Mouse (Mus musculus) neural tube, embryonic 15.5 days (tissue): ENCODE results near the gene Rnase10. TPM values are rescaled to one million over a fixed set of nuclear protein-coding genes. Genes with fewer than 3 reads are reported as not detected.

Source experiments
- ATAC-seq: fragments of 200-750 bp; cut with Nextera tagmentation; 2 replicates; pipeline ENCODE4 v1.8.0; 2017; ENCODE audit warnings: mild to moderate bottlenecking, moderate TSS enrichment, moderate library complexity; ENCODE audit not compliant: low FRiP score
- H3K27ac ChIP-seq: fragments of 300-500 bp; sonication (generic); replicated peaks from 2 replicates; pipeline ENCODE4 v1.5.1; 2015; ENCODE audit warnings: mild to moderate bottlenecking, inconsistent platforms
- H3K27me3 ChIP-seq: fragments of 300-500 bp; sonication (generic); replicated peaks from 2 replicates; pipeline ENCODE4 v1.6.1; 2015; ENCODE audit warnings: inconsistent platforms
- H3K36me3 ChIP-seq: fragments of 300-500 bp; sonication (generic); 2 replicates; pipeline ENCODE4 v1.6.1; 2015; ENCODE audit warnings: inconsistent platforms
- H3K4me1 ChIP-seq: fragments of 300-500 bp; sonication (generic); 2 replicates; pipeline ENCODE4 v1.6.1; 2015; ENCODE audit warnings: inconsistent platforms
- H3K4me2 ChIP-seq: fragments of 300-500 bp; sonication (generic); 2 replicates; pipeline ENCODE4 v1.6.1; 2015; ENCODE audit warnings: inconsistent platforms, mild to moderate bottlenecking, moderate library complexity
- H3K4me3 ChIP-seq: fragments of 300-500 bp; sonication (generic); replicated peaks from 2 replicates; pipeline ENCODE4 v1.5.1; 2015; ENCODE audit warnings: mild to moderate bottlenecking, inconsistent platforms
- H3K9ac ChIP-seq: fragments of 300-500 bp; sonication (generic); replicated peaks from 2 replicates; pipeline ENCODE4 v1.6.1; 2015; ENCODE audit warnings: mild to moderate bottlenecking, inconsistent platforms
- H3K9me3 ChIP-seq: fragments of 300-500 bp; sonication (generic); replicated peaks from 2 replicates; pipeline ENCODE4 v1.6.1; 2016; ENCODE audit warnings: inconsistent platforms
- WGBS: fragments of 180-500 bp; shearing (Covaris S2); methylation state at CpG from one replicate; pipeline ENCODE4 v1.1.7; 2015; ENCODE audit warnings: mixed read lengths; 5-methylcytosine and 5-hydroxymethylcytosine counted together
- polyA plus RNA-seq: library from polyadenylated mRNA; unstranded; fragments of >200 nt; fragmentation: Nextera tagmentation; extraction: Ambion mirVana; gene quantifications from 2 replicates; pipeline ENCODE4 v1.2.1, GENCODE M21; 2015

Gene Rnase10
- polyA plus RNA-seq, 1 experiment from 2014 or later, result not detected

DNA sequence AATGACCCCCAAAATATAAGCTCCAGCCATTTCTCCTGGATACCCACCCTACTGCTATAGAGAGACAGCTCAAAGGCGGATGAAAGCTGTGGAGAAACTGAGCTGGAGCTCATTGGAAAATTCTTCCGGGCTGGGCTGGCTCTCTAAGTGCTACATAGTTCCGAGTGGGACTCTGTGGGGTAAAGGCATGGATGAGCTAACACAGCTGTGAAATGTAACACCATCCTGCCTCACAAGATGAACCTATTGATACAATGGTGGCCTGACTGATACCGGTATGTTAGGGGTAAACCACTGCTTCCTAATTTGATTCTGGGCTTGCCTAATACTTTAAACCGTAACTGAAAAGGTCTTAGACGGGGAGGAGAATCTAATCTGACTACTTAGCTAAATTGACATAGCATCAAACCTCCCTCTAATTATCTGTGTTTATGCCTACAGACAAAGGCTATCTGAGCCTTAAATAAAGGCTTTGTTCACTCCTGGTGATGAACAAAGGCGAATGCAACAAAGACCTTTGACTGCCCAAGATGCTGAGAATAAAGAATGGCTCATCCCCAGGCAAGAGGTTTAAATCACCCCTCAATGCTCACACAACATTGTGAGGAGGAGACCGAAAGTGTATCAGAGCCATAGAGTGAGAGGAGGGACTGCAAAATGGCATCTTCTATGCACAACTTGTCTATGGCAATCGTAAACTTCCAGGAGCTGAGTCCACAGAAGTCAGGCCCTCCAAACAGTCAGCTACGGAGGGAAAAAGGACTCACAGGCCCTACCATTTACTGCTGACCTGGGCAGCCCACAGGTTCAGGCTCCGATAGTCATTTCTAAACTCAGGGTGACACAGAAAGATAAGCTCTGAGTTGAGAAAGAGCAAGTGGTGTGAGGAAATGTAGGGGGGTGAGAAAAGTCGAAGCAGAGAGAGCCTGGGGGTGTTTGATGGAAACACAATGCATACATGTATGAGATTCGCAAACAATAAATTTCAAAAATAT, 47.0 kb downstream of the Rnase10 start:
- 26% methylated on average over 13 of the region's 13 CpGs for WGBS
- Histone ChIP-seq H3K36me3 (no peaks in the 10 kb centered on the region), H3K4me1 (0 out of 2 replicates have a peak, but pooled peaks cover 3% of the 10 kb centered on the region), H3K9ac (no peak overlapping the region), H3K4me2 (0 out of 2 replicates have a peak overlapping the region, but pooled peaks have one; percentile 7), H3K4me3 (no peak overlapping the region), H3K27me3 (no peaks in the 10 kb centered on the region), H3K27ac (no peak overlapping the region), H3K9me3 (no peaks in the 10 kb centered on the region)
- no peak for ATAC-seq

DNA sequence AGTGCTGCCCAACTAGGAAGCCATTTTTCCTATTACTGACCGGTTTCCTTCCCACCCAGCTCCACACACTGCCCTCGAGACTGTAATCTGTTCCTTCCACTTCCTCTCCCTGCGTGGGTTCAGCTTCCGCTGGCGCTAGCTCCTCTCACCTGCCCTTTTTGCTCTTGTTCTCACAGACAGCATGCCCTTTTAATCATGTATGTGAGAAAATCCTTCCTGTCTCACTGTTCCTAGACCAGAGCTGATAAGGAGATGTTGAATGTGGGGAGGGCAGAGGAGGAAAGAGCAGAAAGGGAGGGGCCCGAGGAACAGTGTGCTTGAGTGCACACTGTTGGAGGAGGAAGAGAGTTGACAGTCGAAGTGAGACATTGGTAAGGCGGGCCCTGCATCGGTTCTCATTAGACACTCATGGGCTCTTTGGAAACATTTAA, 49.9 kb downstream of the Rnase10 start, which contains the start of gene Rnase12:
TSS of gene Rnase12 (minus strand) at position 261 of the 431 bp plus-strand sequence.
- ATAC-seq, result no peak

More for the DNA sequence above, 49.9 kb downstream of the Rnase10 start, which contains the start of gene Rnase12:
- H3K27ac ChIP-seq, result no peak within 1 kb of the TSS
- H3K4me2 ChIP-seq, result no peak within 1 kb of the TSS
- H3K4me1 ChIP-seq, result peaks cover 7% of the 10 kb centered on the region; the same call in 1 of the 2 replicates
- no peaks in the 10 kb centered on the region for H3K36me3 ChIP-seq
- H3K9ac ChIP-seq, result no peak within 1 kb of the TSS
- WGBS, result 82% methylated on average over 9 of the region's 9 CpGs
- no peaks in the 10 kb centered on the region for H3K27me3 ChIP-seq
- H3K9me3 ChIP-seq, result no peaks in the 10 kb centered on the region
- no peak within 1 kb of the TSS for H3K4me3 ChIP-seq

Other genes starting within 250 kb of the Rnase10 start
- gene Ttc5, start 222.2 kb upstream of the Rnase10 start, polyA plus RNA-seq, result 114 and 119 TPM in 2 replicates
- not detected in 2 replicates for gene Ccnb1ip1, start 200.0 kb upstream of the Rnase10 start, polyA plus RNA-seq
- 43.6 and 48.7 TPM in 2 replicates for gene Parp2, start 199.9 kb upstream of the Rnase10 start, polyA plus RNA-seq
- gene Tep1, start 137.2 kb upstream of the Rnase10 start, polyA plus RNA-seq, result 3.1 and 4.0 TPM in 2 replicates
- 3.4 and 4.1 TPM in 2 replicates for gene Klhl33, start 110.2 kb upstream of the Rnase10 start, polyA plus RNA-seq
- 107 and 125 TPM in 2 replicates for gene Osgep, start 82.9 kb upstream of the Rnase10 start, polyA plus RNA-seq
- gene Apex1, start 82.8 kb upstream of the Rnase10 start, polyA plus RNA-seq, result 157 and 177 TPM in 2 replicates
- 98.6 and 99.7 TPM in 2 replicates for gene Pip4p1, start 76.9 kb upstream of the Rnase10 start, polyA plus RNA-seq
- gene Pnp, start 76.7 kb upstream of the Rnase10 start, polyA plus RNA-seq, result 20.5 and 36.3 TPM in 2 replicates
- gene Gm49342, start 63.2 kb upstream of the Rnase10 start, polyA plus RNA-seq, result not detected in 2 replicates
- gene Pnp2, start 51.8 kb upstream of the Rnase10 start, polyA plus RNA-seq, result 0.55 and 0.73 TPM in 2 replicates
- not detected in 2 replicates for gene Rnase9, start 34.1 kb downstream of the Rnase10 start, polyA plus RNA-seq
- gene Rnase11, start 42.4 kb downstream of the Rnase10 start, polyA plus RNA-seq, result not detected in 2 replicates
- not detected in 2 replicates for gene Rnase12, start 49.9 kb downstream of the Rnase10 start, polyA plus RNA-seq
- gene Olfr750, start 66.7 kb downstream of the Rnase10 start, polyA plus RNA-seq, result not detected in 2 replicates
- gene Rnase4, start 83.3 kb downstream of the Rnase10 start, polyA plus RNA-seq, result 18.6 and 30.0 TPM in 2 replicates
- 4.4 and 8.0 TPM in 2 replicates for gene Ang, start 83.4 kb downstream of the Rnase10 start, polyA plus RNA-seq
- not detected in 2 replicates for gene Eddm3b, start 106.7 kb downstream of the Rnase10 start, polyA plus RNA-seq
- 1.0 and 2.2 TPM in 2 replicates for gene Rnase6, start 116.2 kb downstream of the Rnase10 start, polyA plus RNA-seq
- 1.1 and 1.5 TPM in 2 replicates for gene Rnase1, start 139.0 kb downstream of the Rnase10 start, polyA plus RNA-seq
- gene Rnase2b, start 154.5 kb downstream of the Rnase10 start, polyA plus RNA-seq, result not detected in 2 replicates
- gene Ang2, start 191.4 kb downstream of the Rnase10 start, polyA plus RNA-seq, result not detected in 2 replicates
- gene Ear14, start 195.6 kb downstream of the Rnase10 start, polyA plus RNA-seq, result not detected in 2 replicates
- gene Rnase2a, start 248.4 kb downstream of the Rnase10 start, polyA plus RNA-seq, result not detected in 2 replicates